Comparison of ENCODE assay signal across 11 mouse cellular contexts in the genomic region with DNA sequence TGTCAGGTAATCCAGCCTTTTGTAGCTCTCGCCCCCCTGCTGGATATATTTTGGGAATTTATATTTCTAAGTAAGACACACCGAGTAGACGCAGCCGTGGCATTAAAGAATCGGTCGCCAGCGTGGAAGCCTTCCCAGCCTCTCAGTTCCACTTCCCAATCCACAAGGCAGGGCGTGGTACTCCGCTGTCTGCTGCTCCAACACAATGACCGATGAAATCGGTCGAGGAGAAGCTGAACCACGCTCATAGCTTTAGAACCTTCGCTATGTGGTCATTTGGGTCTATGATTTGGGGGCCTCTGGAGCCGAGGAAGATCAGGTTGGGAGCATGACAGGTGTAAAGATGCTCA.
A peak's percentile ranks its signal among the peaks of the same experiment; 100 is the strongest.
DNase-seq lines count a peak whose midpoint lies in the region; ATAC-seq lines count a peak whose summit lies in the region.
"Had no signal": no experiment of that assay in that cellular context is flagged by ENCODE, and none has a peak within 500 bp of the region (broad histone marks: within the 10 kb centered on the region; RNA-seq: fewer than 3 reads in every experiment).

No protein-coding gene starts in this region.

- no peak overlapping the region for H3K4me2 ChIP-seq in forebrain, embryonic 12.5 days
- no peak overlapping the region for H3K4me2 ChIP-seq in forebrain, embryonic 11.5 days (ENCODE audit: low read depth, low read length, severe bottlenecking)
- 0 out of 2 replicates have a peak overlapping the region, but pooled peaks have one; percentile 11 for H3K4me2 ChIP-seq in hindbrain, embryonic 15.5 days
- H3K4me2 ChIP-seq in hindbrain, embryonic 14.5 days (replicated peaks), result no peak overlapping the region
- H3K4me2 ChIP-seq: heart, embryonic 15.5 days had no signal

- peaks cover 9% of the 10 kb centered on the region; the same call in 1 of the 2 replicates for H3K4me1 ChIP-seq in forebrain, embryonic 12.5 days
- H3K4me1 ChIP-seq in forebrain, embryonic 11.5 days (replicated peaks; ENCODE audit: control insufficient read depth, insufficient read depth, low read length), result no peaks in the 10 kb centered on the region
- no peaks in the 10 kb centered on the region for H3K4me1 ChIP-seq in hindbrain, embryonic 15.5 days (replicated peaks)
- no peaks in the 10 kb centered on the region; the same call in 1 of the 2 replicates for H3K4me1 ChIP-seq in hindbrain, embryonic 14.5 days (replicated peaks; ENCODE audit: control insufficient read depth, insufficient read depth, low read length)

- H3K36me3 ChIP-seq in forebrain, embryonic 12.5 days (replicated peaks), result no peaks in the 10 kb centered on the region
- no peaks in the 10 kb centered on the region for H3K36me3 ChIP-seq in forebrain, embryonic 11.5 days (ENCODE audit: control insufficient read depth, insufficient read depth, low read length)
- H3K36me3 ChIP-seq in hindbrain, embryonic 15.5 days, result no peaks in the 10 kb centered on the region
- no peaks in the 10 kb centered on the region for H3K36me3 ChIP-seq in hindbrain, embryonic 14.5 days (replicated peaks; ENCODE audit: control insufficient read depth, insufficient read depth)
- H3K36me3 ChIP-seq: G1E; heart, embryonic 15.5 days had no signal

- H3K27ac ChIP-seq in forebrain, embryonic 12.5 days, result 0 out of 2 replicates have a peak overlapping the region, but pooled peaks have one; percentile 13
- H3K27ac ChIP-seq in forebrain, embryonic 11.5 days (ENCODE audit: low read depth, low read length), result no peak overlapping the region
- peak overlapping the region; percentile 58 for H3K27ac ChIP-seq in hindbrain, embryonic 15.5 days (replicated peaks)
- no peak overlapping the region for H3K27ac ChIP-seq in hindbrain, embryonic 14.5 days
- H3K27ac ChIP-seq: heart, embryonic 15.5 days; liver, embryonic 14.5 days had no signal

- no peak overlapping the region for H3K4me3 ChIP-seq in forebrain, embryonic 12.5 days (replicated peaks)
- H3K4me3 ChIP-seq in forebrain, embryonic 11.5 days (ENCODE audit: low read depth, low read length), result no peak overlapping the region
- no peak overlapping the region for H3K4me3 ChIP-seq in hindbrain, embryonic 15.5 days
- H3K4me3 ChIP-seq in hindbrain, embryonic 14.5 days (replicated peaks; ENCODE audit: low read length), result no peak overlapping the region
- H3K4me3 ChIP-seq: heart, embryonic 15.5 days had no signal

- H3K27me3 ChIP-seq in forebrain, embryonic 12.5 days, result no peaks in the 10 kb centered on the region
- H3K27me3 ChIP-seq in forebrain, embryonic 11.5 days (ENCODE audit: control insufficient read depth, insufficient read depth, low read length), result no peaks in the 10 kb centered on the region
- no peaks in the 10 kb centered on the region for H3K27me3 ChIP-seq in hindbrain, embryonic 15.5 days
- no peaks in the 10 kb centered on the region for H3K27me3 ChIP-seq in hindbrain, embryonic 14.5 days (ENCODE audit: control insufficient read depth, insufficient read depth, low read length)
- H3K27me3 ChIP-seq: heart, embryonic 15.5 days had no signal

- H3K9me3 ChIP-seq in forebrain, embryonic 12.5 days, result no peaks in the 10 kb centered on the region
- H3K9me3 ChIP-seq in forebrain, embryonic 11.5 days (ENCODE audit: control insufficient read depth, low read length), result no peaks in the 10 kb centered on the region
- H3K9me3 ChIP-seq in hindbrain, embryonic 15.5 days, result no peaks in the 10 kb centered on the region
- no peaks in the 10 kb centered on the region for H3K9me3 ChIP-seq in hindbrain, embryonic 14.5 days (ENCODE audit: control insufficient read depth, low read length)
- H3K9me3 ChIP-seq: G1E; heart, embryonic 15.5 days had no signal

- WGBS in forebrain, embryonic 12.5 days, result 89% methylated on average over 15 of the region's 15 CpGs
- 88% methylated on average over 15 of the region's 15 CpGs for WGBS in forebrain, embryonic 11.5 days
- WGBS in hindbrain, embryonic 15.5 days, result 79% methylated on average over 15 of the region's 15 CpGs
- 80% methylated on average over 15 of the region's 15 CpGs for WGBS in hindbrain, embryonic 14.5 days

- DNase-seq in forebrain, embryonic 11.5 days (ENCODE audit: low spot score), result no peak
- no peak for DNase-seq in hindbrain, embryonic 14.5 days (ENCODE audit: low spot score)
- peak; percentile 21 for DNase-seq in right cerebral cortex, postnatal 25 days
- no peak for DNase-seq in right cerebral cortex, postnatal 36 days (ENCODE audit: low spot score in 2 of 2)
- no peak for DNase-seq in cerebellum, postnatal 36 days

- H3K9ac ChIP-seq in forebrain, embryonic 12.5 days, result no peak overlapping the region
- no peak overlapping the region for H3K9ac ChIP-seq in forebrain, embryonic 11.5 days (ENCODE audit: low read length)
- no peak overlapping the region for H3K9ac ChIP-seq in hindbrain, embryonic 15.5 days
- H3K9ac ChIP-seq in hindbrain, embryonic 14.5 days, result no peak overlapping the region
- H3K9ac ChIP-seq: heart, embryonic 15.5 days; liver, embryonic 14.5 days had no signal

- ATAC-seq in forebrain, embryonic 12.5 days (ENCODE audit: low FRiP score), result no peak
- ATAC-seq in forebrain, embryonic 11.5 days (replicated peaks; ENCODE audit: low FRiP score), result no peak
- ATAC-seq in hindbrain, embryonic 15.5 days (ENCODE audit: low FRiP score, low read depth), result 0 out of 2 replicates have a peak, but pooled peaks have one; percentile 1
- no peak for ATAC-seq in hindbrain, embryonic 14.5 days (ENCODE audit: low FRiP score)
- ATAC-seq in megakaryocyte, adult 5-6 weeks (ENCODE audit: poor library complexity, severe bottlenecking), result peak; percentile 64

Comparison
In these comparisons a context has a peak if more than half of its experiments do, and no peak if none do; other contexts are left out.
1. ATAC-seq: peak in hindbrain, embryonic 15.5 days (single experiment) and megakaryocyte, adult 5-6 weeks (single experiment); none in forebrain, embryonic 12.5 days (single experiment), forebrain, embryonic 11.5 days (single experiment) and hindbrain, embryonic 14.5 days (single experiment).
2. H3K27ac ChIP-seq: peak in forebrain, embryonic 12.5 days (single experiment) and hindbrain, embryonic 15.5 days (single experiment); none in forebrain, embryonic 11.5 days (single experiment) and hindbrain, embryonic 14.5 days (single experiment).